Mouse (Mus musculus): ENCODE measurements around the gene Xkr7.
A peak's percentile ranks its signal among the peaks of the same experiment; 100 is the strongest.

The Xkr7 gene

GRCm38 (mm10) chr2:153051537-153051936 is 19.9 kb downstream of the Xkr7 start:
- TF ChIP-seq GATA4 (IDR thresholded peaks at IDR 0.05; ENCODE audit: insufficient replicate concordance, low read length) = no peak

DNA sequence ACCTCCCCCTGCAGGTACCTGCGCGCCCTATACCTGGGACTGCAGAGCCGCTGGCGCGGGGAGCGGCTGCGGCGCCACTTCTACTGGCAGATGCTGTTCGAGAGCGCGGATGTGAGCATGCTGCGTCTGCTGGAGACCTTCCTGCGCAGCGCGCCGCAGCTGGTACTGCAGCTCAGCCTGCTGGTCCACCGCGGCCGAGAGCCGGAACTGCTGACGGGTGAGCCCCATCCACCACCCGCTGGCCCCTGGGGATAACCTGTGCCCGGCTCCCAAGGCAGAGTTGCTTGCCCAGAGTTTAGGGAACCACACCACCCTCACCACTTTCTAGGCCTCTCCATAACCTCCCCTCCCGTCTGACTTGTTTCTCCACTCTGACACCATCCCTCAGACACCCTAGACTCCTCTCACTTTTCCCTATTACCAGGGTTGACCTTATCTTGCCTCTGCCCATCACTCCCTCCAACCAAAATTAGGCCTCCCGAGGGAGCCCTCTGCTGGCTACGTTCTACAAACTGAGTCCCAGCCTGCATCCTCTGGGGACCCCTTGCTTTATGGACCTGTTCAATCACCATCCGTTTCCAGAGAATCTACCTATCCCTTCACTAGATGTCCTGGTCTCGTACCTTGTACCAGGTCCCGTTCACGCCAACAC is 21.2 kb downstream of the Xkr7 start:
- TF ChIP-seq GATA4 (IDR thresholded peaks at IDR 0.05; ENCODE audit: insufficient replicate concordance, low read length) = no peak

- TF ChIP-seq GATA4 (IDR thresholded peaks at IDR 0.05; ENCODE audit: insufficient replicate concordance, low read length) = no peak
These were observed 22.2 kb downstream of the Xkr7 start for GRCm38 (mm10) chr2:153053896-153054295.

DNA sequence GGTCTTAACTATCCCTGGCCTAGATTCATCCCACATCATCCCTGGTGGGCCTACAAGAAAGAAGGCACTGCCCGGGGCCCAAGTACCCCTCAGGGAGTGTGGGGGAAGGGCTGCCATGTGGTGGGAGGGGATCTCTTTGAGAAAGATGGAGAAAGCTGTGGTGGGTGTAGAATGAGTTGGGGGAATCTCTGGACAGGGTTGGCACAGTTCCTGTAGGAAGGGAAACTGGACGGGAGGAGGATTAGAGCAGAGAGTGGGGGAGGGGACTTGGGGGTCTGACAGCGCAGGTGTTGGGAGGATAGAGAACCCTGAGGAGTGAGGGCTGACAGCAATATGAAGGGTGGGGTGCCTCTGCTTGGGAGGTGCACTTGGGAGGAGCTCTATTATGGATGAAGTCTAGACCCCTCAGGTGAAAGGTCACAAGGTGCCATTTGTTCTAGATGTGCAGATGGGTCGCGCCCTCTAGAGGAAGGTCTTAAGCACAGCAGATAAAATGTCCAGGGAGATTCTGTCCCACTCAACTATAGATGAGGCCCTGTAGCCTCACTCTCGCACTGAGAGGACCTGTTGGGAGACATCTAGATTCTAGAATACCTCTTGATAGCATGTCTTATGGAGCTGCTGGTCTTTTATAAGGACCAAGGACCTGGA is 23.7 kb downstream of the Xkr7 start:
- no peak for TF ChIP-seq GATA4 (IDR thresholded peaks at IDR 0.05; ENCODE audit: insufficient replicate concordance, low read length)

- no peak for TF ChIP-seq GATA4 (IDR thresholded peaks at IDR 0.05; ENCODE audit: insufficient replicate concordance, low read length)
These were observed 26.7 kb downstream of the Xkr7 start for GRCm38 (mm10) chr2:153058365-153058764.

DNA sequence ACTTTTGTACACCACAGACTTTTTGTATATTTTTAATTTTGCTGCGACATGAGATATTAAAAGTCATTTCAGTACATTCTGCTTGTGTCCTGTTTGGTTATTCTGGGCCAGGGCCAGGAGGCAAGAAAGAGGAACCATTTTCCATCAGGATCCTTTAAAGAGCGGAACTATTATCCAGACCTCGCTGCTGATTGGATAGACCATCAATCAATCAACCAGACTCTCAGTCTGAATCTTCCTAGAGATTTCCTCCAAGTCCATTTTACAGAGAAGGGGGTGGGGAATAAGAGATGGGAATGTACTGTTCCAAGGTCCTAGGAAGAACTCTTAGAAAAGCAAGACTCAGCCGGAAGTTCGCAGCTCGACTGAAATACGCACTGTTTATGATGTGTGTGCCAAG is 28.6 kb downstream of the Xkr7 start:
- no peak for TF ChIP-seq GATA4 (IDR thresholded peaks at IDR 0.05; ENCODE audit: insufficient replicate concordance, low read length)

GRCm38 (mm10) chr2:153063394-153063793 is 31.7 kb downstream of the Xkr7 start:
- TF ChIP-seq GATA4 (IDR thresholded peaks at IDR 0.05; ENCODE audit: insufficient replicate concordance, low read length) = no peak

DNA sequence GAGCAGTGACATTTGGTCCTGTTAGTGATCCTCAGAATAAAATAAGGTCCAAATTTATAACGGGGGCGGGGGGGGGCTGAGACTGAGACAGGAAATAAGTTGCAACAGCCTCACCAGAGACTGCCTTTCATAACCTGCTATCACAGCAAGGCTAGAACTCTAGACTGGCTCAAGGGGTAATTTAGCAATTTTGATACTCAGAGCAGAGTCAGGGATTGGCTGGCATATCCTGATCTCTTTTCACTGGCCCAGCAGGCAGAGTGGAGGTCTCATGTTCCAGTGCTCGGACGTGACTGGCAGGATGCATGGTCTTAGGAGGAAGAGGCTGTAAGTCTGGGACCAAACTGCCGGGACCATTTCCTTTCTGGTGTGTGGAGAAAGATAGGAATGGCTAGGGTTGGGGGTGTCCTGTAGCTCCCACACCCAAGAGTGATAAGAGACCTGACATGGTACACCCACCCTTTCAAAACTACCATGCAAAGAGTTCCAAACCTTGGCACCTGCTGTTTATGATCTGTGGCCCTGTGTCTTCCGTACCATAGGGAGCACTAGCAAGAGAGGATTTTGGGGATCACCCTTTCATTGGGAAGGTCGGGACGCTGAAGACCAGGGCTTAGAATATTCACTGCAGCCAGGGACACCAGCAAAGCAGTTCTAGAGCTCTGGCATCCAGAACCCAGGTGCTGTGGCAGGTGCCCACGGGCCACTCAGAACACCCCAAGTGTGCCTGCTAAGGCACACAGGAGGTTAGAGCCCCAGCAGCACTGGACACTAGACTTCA is 32.7 kb downstream of the Xkr7 start:
- 0 out of 2 replicates have a peak, but pooled peaks have one; percentile 14 for TF ChIP-seq GATA4 (IDR thresholded peaks at IDR 0.05; ENCODE audit: insufficient replicate concordance, low read length)

DNA sequence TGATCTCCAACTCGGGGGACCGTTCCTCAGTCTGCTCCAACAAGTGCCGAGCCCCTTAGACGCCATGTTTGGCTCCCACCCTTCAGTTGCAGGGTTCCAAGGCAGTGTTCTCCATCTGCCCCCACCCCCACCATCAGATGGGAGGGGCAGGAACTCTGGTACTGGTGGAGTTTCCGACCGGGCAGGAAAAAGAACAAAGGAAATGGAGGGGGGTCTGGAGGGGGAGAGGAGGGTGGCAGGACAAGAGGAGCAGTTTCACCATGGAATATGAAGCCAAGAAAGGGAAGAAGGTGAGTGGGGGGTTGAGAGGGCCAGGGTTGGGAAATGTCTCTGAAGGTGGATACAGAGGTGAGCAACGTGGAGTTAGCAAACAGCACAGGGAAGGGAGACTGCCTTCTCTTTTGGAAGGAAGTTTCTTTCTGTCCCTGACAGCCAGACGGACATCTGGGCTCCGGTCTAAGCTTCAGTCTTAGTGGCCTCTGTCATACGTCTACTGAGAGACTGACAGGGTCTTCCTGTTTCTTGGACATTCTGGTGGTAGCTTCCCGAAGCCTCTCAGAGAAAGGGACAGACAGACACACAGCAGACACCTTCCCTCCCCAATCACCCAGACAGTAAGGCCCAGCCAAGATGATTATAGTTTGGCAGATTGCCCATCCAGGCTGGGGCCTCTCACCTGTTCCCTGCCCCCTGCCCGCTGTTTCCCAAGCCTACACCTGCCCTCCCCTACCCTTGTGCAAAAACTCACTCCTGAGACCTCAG is 34.3 kb downstream of the Xkr7 start, which contains the start of gene Ccm2l:
Ccm2l (plus strand) TSS at position 209 of the 762 bp plus-strand sequence.
- TF ChIP-seq GATA4 (IDR thresholded peaks at IDR 0.05; ENCODE audit: insufficient replicate concordance, low read length) = no peak

DNA sequence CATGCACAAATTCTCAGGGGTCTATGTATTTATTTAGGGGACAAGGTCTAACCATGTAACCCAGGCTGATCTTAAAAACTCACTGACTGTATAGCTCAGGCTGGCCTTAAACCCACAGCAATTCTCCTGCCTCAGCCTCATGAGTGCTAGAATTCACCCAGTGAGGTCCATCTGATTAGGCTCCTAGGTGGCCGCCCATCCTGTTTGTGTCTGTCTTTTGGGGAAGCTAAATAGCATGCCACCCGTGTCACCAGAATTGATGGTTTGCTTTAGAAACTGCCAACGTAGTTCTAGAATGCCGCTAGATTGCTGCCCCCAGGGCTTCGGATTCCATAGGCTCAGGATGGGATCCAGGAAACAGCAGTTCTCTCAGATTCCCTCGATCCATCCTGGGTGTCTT is 35.3 kb downstream of the Xkr7 start:
- TF ChIP-seq GATA4 (IDR thresholded peaks at IDR 0.05; ENCODE audit: insufficient replicate concordance, low read length) = no peak

GRCm38 (mm10) chr2:153070762-153071490 is 39.3 kb downstream of the Xkr7 start:
- TF ChIP-seq GATA4 (IDR thresholded peaks at IDR 0.05; ENCODE audit: insufficient replicate concordance, low read length) = peak; percentile 45; the same call in 1 of the 2 replicates

DNA sequence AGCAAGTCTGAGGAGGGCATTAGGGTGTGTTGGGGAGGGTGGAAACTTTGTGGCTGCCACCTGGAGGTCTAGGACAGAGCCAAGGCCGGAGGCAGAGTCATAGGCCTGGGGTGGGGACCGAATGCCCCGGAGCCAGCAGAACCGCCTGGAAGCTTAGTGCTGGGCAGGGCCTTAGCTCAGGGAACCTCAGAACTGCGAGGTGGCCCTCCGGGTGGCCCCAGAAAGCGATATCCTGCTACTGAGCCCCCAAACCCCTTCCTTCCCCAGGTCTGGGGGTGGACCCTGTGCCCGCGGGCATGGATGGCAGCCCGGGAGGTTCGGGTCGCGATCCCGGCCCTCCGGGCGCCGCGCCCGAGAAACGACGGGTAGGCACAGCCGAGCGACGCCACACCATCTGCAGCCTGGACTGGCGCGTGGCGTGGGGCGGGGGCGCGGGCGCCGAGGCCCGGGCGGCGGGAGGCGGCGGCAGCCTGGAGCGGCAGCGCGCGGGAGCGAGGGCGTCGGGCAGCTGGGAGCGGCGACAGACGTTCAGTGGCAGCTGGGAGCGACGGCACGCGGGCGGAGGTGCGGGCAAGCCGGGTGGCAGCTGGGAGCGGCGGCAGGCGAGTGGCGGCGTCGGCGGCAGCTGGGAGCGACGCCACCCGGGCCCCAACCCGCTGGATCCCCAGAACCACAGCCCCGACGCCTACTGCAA is 40.0 kb downstream of the Xkr7 start:
- TF ChIP-seq GATA4 (IDR thresholded peaks at IDR 0.05; ENCODE audit: insufficient replicate concordance, low read length) = no peak

GRCm38 (mm10) chr2:153074651-153075050 is 43.0 kb downstream of the Xkr7 start:
- TF ChIP-seq GATA4 (IDR thresholded peaks at IDR 0.05; ENCODE audit: insufficient replicate concordance, low read length) = no peak

- TF ChIP-seq GATA4 (IDR thresholded peaks at IDR 0.05; ENCODE audit: insufficient replicate concordance, low read length) = no peak
These were observed 44.3 kb downstream of the Xkr7 start for GRCm38 (mm10) chr2:153075961-153076360.

Data from liver, adult (tissue).